Mouse (Mus musculus): ENCODE measurements around the gene Olfr510. TPM values are rescaled to one million over a fixed set of nuclear protein-coding genes. Genes with fewer than 3 reads are reported as not detected.

Olfr510 gene
- not detected for polyA plus RNA-seq (2017; shearing (Covaris generic))

DNA sequence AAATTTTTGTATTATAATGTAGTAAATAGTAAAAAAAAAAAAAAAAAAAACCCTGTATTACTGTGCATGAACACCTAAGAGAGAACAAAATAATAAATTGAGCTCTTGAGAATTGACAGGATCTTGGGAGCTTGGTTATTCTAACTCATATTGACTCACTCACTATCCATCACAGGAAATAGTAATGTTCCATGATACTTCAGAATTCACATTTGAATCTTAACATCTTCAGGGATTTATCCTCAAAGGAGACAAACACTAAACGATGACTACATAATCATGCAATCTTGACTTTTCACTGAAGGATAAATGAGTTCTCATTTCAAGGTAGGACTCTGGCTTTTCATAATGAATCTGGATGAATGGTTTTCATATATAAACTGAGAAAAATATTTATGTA lies at the start of gene Olfr510:
Olfr510 (plus strand) TSS at position 301 of the 400 bp plus-strand sequence.

GRCm38 (mm10) chr7:108621514-108621913 lies 44.7 kb upstream of the Olfr510 start, which contains the start of gene Olfr507:
Gene Olfr507, plus strand, starts transcription at chr7:108621814.

GRCm38 (mm10) chr7:108629694-108630093 lies 36.5 kb upstream of the Olfr510 start, which contains the start of gene Olfr508:
Gene Olfr508, plus strand, starts transcription at chr7:108629994.

GRCm38 (mm10) chr7:108651806-108652205 lies 14.4 kb upstream of the Olfr510 start, which contains the start of gene Olfr509:
Gene Olfr509, minus strand, starts transcription at chr7:108651906.

GRCm38 (mm10) chr7:108713020-108713419 lies 46.8 kb downstream of the Olfr510 start, which contains the start of gene Olfr512:
Gene Olfr512, plus strand, starts transcription at chr7:108713320.

Other genes starting within 250 kb of the Olfr510 start
- not detected for gene Olfr497, start 246.0 kb upstream of the Olfr510 start, polyA plus RNA-seq (2017; shearing (Covaris generic))
- not detected for gene Olfr498, start 201.1 kb upstream of the Olfr510 start, polyA plus RNA-seq (2017; shearing (Covaris generic))
- gene Olfr502, start 141.4 kb upstream of the Olfr510 start, polyA plus RNA-seq (2017; shearing (Covaris generic)): not detected
- not detected for gene Olfr503, start 121.9 kb upstream of the Olfr510 start, polyA plus RNA-seq (2017; shearing (Covaris generic))
- not detected for gene Olfr504, start 100.6 kb upstream of the Olfr510 start, polyA plus RNA-seq (2017; shearing (Covaris generic))
- not detected for gene Olfr506, start 55.6 kb upstream of the Olfr510 start, polyA plus RNA-seq (2017; shearing (Covaris generic))
- not detected for gene Olfr507, start 44.6 kb upstream of the Olfr510 start, polyA plus RNA-seq (2017; shearing (Covaris generic))
- gene Olfr508, start 36.4 kb upstream of the Olfr510 start, polyA plus RNA-seq (2017; shearing (Covaris generic)): not detected
- not detected for gene Olfr509, start 14.5 kb upstream of the Olfr510 start, polyA plus RNA-seq (2017; shearing (Covaris generic))
- not detected for gene Olfr512, start 46.9 kb downstream of the Olfr510 start, polyA plus RNA-seq (2017; shearing (Covaris generic))
- not detected for gene Olfr513, start 84.6 kb downstream of the Olfr510 start, polyA plus RNA-seq (2017; shearing (Covaris generic))
- gene Olfr514, start 159.6 kb downstream of the Olfr510 start, polyA plus RNA-seq (2017; shearing (Covaris generic)): not detected
- gene Olfr516, start 184.1 kb downstream of the Olfr510 start, polyA plus RNA-seq (2017; shearing (Covaris generic)): not detected
- not detected for gene Olfr517, start 206.0 kb downstream of the Olfr510 start, polyA plus RNA-seq (2017; shearing (Covaris generic))
- gene Olfr518, start 218.6 kb downstream of the Olfr510 start, polyA plus RNA-seq (2017; shearing (Covaris generic)): not detected
- not detected for gene Olfr519, start 228.0 kb downstream of the Olfr510 start, polyA plus RNA-seq (2017; shearing (Covaris generic))